Mouse (Mus musculus) kidney, embryonic 14.5 days (tissue): ENCODE data around the gene Cbfa2t3. TPM values are rescaled to one million over a fixed set of nuclear protein-coding genes. Genes with fewer than 3 reads are reported as not detected.
"Not testable (repeated sequence)": the region's sequence is repeated elsewhere in the genome, so short reads cannot be mapped to it uniquely, and the experiment has no call there.

Experiments
- ATAC-seq: fragments of 200-750 bp; cut with Nextera tagmentation; 2 replicates; pipeline ENCODE4 v1.8.0; 2017; ENCODE audit warnings: moderate number of reproducible peaks, mild to moderate bottlenecking, moderate TSS enrichment, moderate library complexity; ENCODE audit not compliant: low FRiP score, low TSS enrichment
- H3K27ac ChIP-seq: fragments of 300-500 bp; sonication (generic); 2 replicates; pipeline ENCODE4 v1.5.1; 2014; ENCODE audit warnings: low read depth, mild to moderate bottlenecking, low read length, moderate library complexity, mixed read lengths
- H3K27me3 ChIP-seq: fragments of 300-500 bp; sonication (generic); 2 replicates; pipeline ENCODE4 v1.6.1; 2014; ENCODE audit warnings: mild to moderate bottlenecking, low read length; ENCODE audit not compliant: control insufficient read depth, insufficient read depth
- H3K36me3 ChIP-seq: fragments of 300-500 bp; sonication (generic); 2 replicates; pipeline ENCODE4 v1.6.1; 2014; ENCODE audit warnings: low read length, mixed read lengths; ENCODE audit not compliant: control insufficient read depth, insufficient read depth
- H3K4me1 ChIP-seq: fragments of 300-500 bp; sonication (generic); 2 replicates; pipeline ENCODE4 v1.6.1; 2014; ENCODE audit warnings: low read length, mixed read lengths; ENCODE audit not compliant: control insufficient read depth, insufficient read depth
- H3K4me2 ChIP-seq: fragments of 300-500 bp; sonication (generic); replicated peaks from 2 replicates; pipeline ENCODE4 v1.6.1; 2014; ENCODE audit warnings: low read depth, mild to moderate bottlenecking, low read length
- H3K4me3 ChIP-seq: fragments of 300-500 bp; sonication (generic); 2 replicates; pipeline ENCODE4 v1.5.1; 2014; ENCODE audit warnings: mild to moderate bottlenecking, low read length
- H3K9ac ChIP-seq: fragments of 300-500 bp; sonication (generic); 2 replicates; pipeline ENCODE4 v1.6.1; 2014; ENCODE audit warnings: low read depth, mild to moderate bottlenecking, low read length, moderate library complexity
- H3K9me3 ChIP-seq: fragments of 300-500 bp; sonication (generic); 2 replicates; pipeline ENCODE4 v1.6.1; 2016; ENCODE audit warnings: low read length; ENCODE audit not compliant: control insufficient read depth
- WGBS: fragments of 180-500 bp; shearing (Covaris S2); extraction: QIAGEN DNeasy Blood & Tissue Kit; methylation state at CpG from one replicate; pipeline ENCODE4 v1.1.7; 2014; 5-methylcytosine and 5-hydroxymethylcytosine counted together
- polyA plus RNA-seq: library from polyadenylated mRNA; unstranded; fragments of >200 nt; fragmentation: Nextera tagmentation; extraction: Ambion mirVana; gene quantifications from 2 replicates; pipeline ENCODE4 v1.2.1, GENCODE M21; 2014

Gene Cbfa2t3
- polyA plus RNA-seq, 1 experiment from 2014 or later: 3.6 TPM

GRCm38 (mm10) chr8:122632134-122632533 lies 66.8 kb downstream of the Cbfa2t3 start:
- not testable (repeated sequence) for H3K4me3 ChIP-seq, ATAC-seq, H3K9me3 ChIP-seq, H3K27me3 ChIP-seq, H3K4me2 ChIP-seq, H3K36me3 ChIP-seq, H3K9ac ChIP-seq, H3K27ac ChIP-seq
- WGBS: 81% methylated on average over 3 of the region's 3 CpGs
- H3K4me1 ChIP-seq: peaks cover 13% of the 10 kb centered on the region; the same call in 1 of the 2 replicates

DNA sequence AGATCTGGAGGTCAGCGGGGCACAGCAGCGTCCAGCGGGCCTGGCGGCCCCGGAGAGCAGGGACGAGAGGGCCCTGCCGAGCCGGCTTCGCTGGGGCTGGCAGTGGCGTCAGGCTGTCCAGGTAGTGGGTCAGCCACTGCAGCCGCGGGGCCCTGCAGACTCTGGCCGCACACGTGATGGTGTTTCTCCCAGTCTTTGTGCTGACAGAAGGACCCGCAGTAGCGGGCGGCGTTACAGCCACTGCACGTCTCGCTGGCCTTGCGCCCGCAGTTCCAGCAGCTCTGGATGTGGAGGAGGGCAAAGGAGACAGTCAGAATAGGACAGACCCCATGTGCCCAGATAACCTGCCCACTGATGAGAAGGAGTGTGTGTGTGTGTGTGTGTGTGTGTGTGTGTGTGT lies 68.2 kb downstream of the Cbfa2t3 start:
- Histone ChIP-seq H3K36me3 (no peaks in the 10 kb centered on the region), H3K9ac (no peak overlapping the region), H3K9me3 (no peaks in the 10 kb centered on the region), H3K4me3 (no peak overlapping the region), H3K4me2 (no peak overlapping the region), H3K27me3 (no peaks in the 10 kb centered on the region), H3K27ac (no peak overlapping the region), H3K4me1 (peaks cover 3% of the 10 kb centered on the region; the same call in 1 of the 2 replicates)
- ATAC-seq: no peak
- WGBS: 37% methylated on average over 22 of the region's 22 CpGs

- H3K27ac ChIP-seq: no peak overlapping the region
- no peak overlapping the region for H3K4me3 ChIP-seq
- WGBS: 31% methylated on average over 10 of the region's 10 CpGs
- no peak overlapping the region for H3K4me2 ChIP-seq
- peaks cover 3% of the 10 kb centered on the region; the same call in 1 of the 2 replicates for H3K4me1 ChIP-seq
- ATAC-seq: no peak
- H3K27me3 ChIP-seq: no peaks in the 10 kb centered on the region
- H3K9ac ChIP-seq: no peak overlapping the region
- no peaks in the 10 kb centered on the region for H3K9me3 ChIP-seq
- no peaks in the 10 kb centered on the region for H3K36me3 ChIP-seq
Observed at GRCm38 (mm10) chr8:122629388-122629787, 69.5 kb downstream of the Cbfa2t3 start.

DNA sequence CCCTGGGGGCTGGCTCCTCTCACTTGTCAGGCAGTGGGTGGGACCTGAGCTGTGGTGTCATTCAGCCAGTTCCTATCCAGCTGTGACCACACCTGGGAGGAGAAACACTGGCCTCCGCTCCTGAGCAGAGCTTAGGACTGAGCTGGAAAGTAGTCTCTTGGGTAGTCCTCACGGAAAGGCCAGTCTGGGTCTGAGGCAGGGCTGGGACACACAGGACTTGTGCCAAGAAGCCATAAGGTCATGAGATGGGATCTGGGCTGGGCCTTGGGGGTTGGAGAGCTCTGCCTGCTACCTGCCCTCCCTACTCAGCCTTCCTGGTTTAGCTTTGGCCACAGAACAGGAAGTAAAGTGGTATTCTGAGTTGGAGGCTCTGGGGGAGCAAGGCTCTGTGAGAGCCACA lies 72.0 kb downstream of the Cbfa2t3 start:
- Histone ChIP-seq H3K4me1 (peaks cover 3% of the 10 kb centered on the region), H3K9ac (no peak overlapping the region), H3K9me3 (no peaks in the 10 kb centered on the region), H3K4me2 (no peak overlapping the region), H3K27ac (no peak overlapping the region), H3K27me3 (no peaks in the 10 kb centered on the region), H3K4me3 (no peak overlapping the region), H3K36me3 (no peaks in the 10 kb centered on the region)
- 89% methylated on average over 2 of the region's 2 CpGs for WGBS
- ATAC-seq: no peak

- no peak for ATAC-seq
- 87% methylated on average over 9 of the region's 9 CpGs for WGBS
- no peaks in the 10 kb centered on the region for H3K36me3 ChIP-seq
- no peaks in the 10 kb centered on the region for H3K27me3 ChIP-seq
- H3K27ac ChIP-seq: no peak overlapping the region
- H3K4me3 ChIP-seq: no peak overlapping the region
- no peak overlapping the region for H3K4me2 ChIP-seq
- peaks cover 11% of the 10 kb centered on the region for H3K4me1 ChIP-seq
- H3K9me3 ChIP-seq: no peaks in the 10 kb centered on the region
- no peak overlapping the region for H3K9ac ChIP-seq
Observed at GRCm38 (mm10) chr8:122625811-122626210, 73.1 kb downstream of the Cbfa2t3 start.

GRCm38 (mm10) chr8:122624653-122625052 lies 74.3 kb downstream of the Cbfa2t3 start:
- Histone ChIP-seq H3K9ac (no peak overlapping the region), H3K9me3 (no peaks in the 10 kb centered on the region), H3K27ac (no peak overlapping the region), H3K27me3 (no peaks in the 10 kb centered on the region), H3K4me1 (peaks cover 12% of the 10 kb centered on the region), H3K4me3 (no peak overlapping the region), H3K4me2 (no peak overlapping the region), H3K36me3 (no peaks in the 10 kb centered on the region)
- 69% methylated on average over 5 of the region's 5 CpGs for WGBS
- ATAC-seq: no peak

DNA sequence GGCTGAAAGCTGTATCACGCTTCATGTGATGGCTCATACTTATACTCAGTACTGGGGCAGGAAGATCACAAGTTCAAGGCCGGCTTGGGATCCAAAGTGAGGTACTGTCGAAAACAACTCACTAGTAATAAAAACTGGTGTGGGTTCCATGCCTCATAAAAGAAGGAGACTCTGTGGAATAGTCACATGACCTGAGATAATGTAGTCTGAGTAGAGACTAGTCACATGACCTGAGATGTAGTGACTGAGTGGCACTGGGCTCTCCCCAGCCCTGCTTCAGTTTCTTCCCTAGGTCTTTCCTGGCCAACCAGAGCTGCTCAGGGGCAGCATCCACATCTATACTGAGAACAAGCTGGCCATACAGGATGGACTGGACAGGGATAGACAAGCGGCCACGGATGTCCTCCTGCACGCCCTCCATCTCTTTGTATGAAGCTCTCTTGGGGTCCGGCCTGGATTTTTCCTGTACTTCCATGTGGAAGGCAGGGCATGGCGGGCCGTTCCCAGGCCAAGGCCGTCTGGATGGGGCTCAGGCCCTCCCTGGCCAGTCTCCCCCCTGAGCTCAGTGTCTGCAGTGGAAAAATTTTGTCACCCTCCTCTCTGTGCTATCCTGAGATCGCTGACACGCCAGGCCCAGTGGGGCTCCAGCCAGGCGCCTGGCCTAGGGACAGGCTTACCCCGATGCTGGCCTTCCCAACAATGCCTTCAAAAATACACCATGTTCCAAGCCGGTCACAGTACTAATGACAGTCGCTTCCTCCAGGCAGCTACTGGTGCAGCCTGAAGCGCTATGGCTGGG lies 74.9 kb downstream of the Cbfa2t3 start:
- Histone ChIP-seq H3K27ac (no peak overlapping the region), H3K36me3 (no peaks in the 10 kb centered on the region), H3K27me3 (no peaks in the 10 kb centered on the region), H3K9me3 (no peaks in the 10 kb centered on the region), H3K4me2 (no peak overlapping the region), H3K4me1 (peaks cover 14% of the 10 kb centered on the region), H3K9ac (no peak overlapping the region), H3K4me3 (no peak overlapping the region)
- ATAC-seq: no peak
- 92% methylated on average over 17 of the region's 17 CpGs for WGBS

- no peaks in the 10 kb centered on the region for H3K36me3 ChIP-seq
- WGBS: 75% methylated on average over 6 of the region's 6 CpGs
- H3K27ac ChIP-seq: no peak within 1 kb of the TSS
- no peaks in the 10 kb centered on the region for H3K27me3 ChIP-seq
- H3K4me3 ChIP-seq: no peak within 1 kb of the TSS
- H3K9me3 ChIP-seq: no peaks in the 10 kb centered on the region
- H3K4me2 ChIP-seq: no peak within 1 kb of the TSS
- ATAC-seq: no peak
- H3K9ac ChIP-seq: no peak within 1 kb of the TSS
- H3K4me1 ChIP-seq: peaks cover 17% of the 10 kb centered on the region
Observed at GRCm38 (mm10) chr8:122622727-122623126, 76.2 kb downstream of the Cbfa2t3 start, which contains the start of gene Pabpn1l. Gene Pabpn1l (minus strand): TSS chr8:122622739.

DNA sequence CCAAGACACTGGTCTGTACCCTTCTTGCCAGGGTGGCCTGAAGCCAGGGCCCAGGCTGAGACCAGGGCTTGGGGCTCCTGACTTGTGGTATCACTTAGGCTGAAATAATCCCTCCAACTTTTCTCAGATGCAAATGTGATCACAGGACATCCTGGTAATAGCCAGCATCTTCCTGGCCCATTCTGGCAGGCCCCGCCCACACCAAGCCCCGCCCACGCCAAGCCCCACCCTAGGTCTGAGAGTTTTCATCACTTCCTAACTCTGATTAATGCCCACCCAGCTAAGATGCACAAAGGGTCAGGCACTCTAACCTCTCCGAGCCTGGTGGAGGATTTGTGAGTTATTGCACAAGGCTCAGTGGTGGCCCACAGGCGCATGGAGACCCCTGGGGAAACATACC lies 78.5 kb downstream of the Cbfa2t3 start:
- no peak overlapping the region for H3K4me3 ChIP-seq
- 20% methylated on average over 5 of the region's 5 CpGs for WGBS
- ATAC-seq: no peak
- no peak overlapping the region for H3K9ac ChIP-seq
- H3K27ac ChIP-seq: no peak overlapping the region
- H3K4me1 ChIP-seq: peaks cover 17% of the 10 kb centered on the region
- H3K36me3 ChIP-seq: no peaks in the 10 kb centered on the region
- no peak overlapping the region for H3K4me2 ChIP-seq
- H3K27me3 ChIP-seq: no peaks in the 10 kb centered on the region
- no peaks in the 10 kb centered on the region for H3K9me3 ChIP-seq
